Mouse (Mus musculus) urinary bladder, adult 2 months (tissue): ENCODE data around the gene Tmem229b. TPM values are rescaled to one million over a fixed set of nuclear protein-coding genes. Genes with fewer than 3 reads are reported as not detected.
"Not testable (repeated sequence)": the region's sequence is repeated elsewhere in the genome, so short reads cannot be mapped to it uniquely, and the experiment has no call there.

Experiments
- DNase-seq: peaks from one replicate; pipeline ENCODE4 v3.0.0; 2022; ENCODE audit warnings: low spot score
- polyA plus RNA-seq: library from polyadenylated mRNA; depleted of rRNA; stranded (reverse); fragments of >200 nt; gene quantifications from 2 replicates; pipeline ENCODE4 v1.2.3, GENCODE M21; 2012

Gene Tmem229b
- polyA plus RNA-seq, 1 experiment: 8.0 TPM

DNA sequence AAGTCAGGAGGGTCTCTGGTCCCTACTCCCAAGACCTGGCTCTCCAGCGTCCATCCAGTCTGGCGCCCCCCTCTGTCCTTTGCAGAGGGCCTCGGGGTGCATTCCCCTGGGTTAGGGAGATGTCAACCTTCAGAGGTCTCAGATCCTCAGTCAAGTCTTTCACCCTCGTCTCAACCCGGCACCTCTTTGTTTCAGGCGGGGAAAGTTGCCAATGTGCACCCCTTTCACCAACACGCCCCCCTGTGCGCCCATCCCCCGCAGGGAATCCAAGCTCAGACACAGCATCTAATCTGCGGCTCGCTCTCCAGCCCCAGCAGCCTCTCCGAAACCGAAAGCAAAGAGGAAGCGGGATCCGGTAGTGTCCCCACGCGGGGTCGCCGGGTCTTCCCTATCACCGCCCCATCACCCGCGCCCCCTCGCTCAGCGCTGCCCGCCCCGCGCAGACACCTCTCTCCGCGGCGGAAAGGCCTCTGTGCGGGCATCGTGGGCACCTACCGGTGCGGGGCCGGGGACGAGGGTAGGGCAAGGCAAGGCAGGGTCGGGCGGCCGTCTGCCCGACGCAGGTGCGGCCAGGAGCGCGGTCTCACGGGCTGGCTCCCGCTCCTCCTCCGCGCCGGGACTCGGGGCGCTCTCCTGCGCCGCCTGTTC, 825 bp downstream of the Tmem229b start:
- no peak for DNase-seq

DNA sequence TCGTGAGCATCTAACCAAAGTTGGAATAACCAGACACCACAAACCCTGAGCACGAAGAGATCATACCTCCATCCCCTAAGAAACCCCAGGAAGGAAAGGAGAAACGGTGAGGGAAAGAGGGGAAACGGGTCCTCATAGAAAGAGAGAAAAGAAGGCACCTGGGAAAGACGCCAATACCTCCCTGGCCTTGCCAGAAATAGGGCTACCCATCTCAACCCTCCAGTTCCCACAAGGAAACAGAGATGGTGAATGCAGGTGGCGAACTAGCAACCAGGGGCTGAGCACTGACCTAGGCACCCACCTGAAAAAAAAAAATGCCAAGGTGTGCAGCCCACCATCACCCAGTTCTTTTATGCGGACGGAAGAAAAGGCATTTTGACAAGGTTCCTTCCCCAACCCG, 1.4 kb downstream of the Tmem229b start:
- DNase-seq: no peak

DNA sequence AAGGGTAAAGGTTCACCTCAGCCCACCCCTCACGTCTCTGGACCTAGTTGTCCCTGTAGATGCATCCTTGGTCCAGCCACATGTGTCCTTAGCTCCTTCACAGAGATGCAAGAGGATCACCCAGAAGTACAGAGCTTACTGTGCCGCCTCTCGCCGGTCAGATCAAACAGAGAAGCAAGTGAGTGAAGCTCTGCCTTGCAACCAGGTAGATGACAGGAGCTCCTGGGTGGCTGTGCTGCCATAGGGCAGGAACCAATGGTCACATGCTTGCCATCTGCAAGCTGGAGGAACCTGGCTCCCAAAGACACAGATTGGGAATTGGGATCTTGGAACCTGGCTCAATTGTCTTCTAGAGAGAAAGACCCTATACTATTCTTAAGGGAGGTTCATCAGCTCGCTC, 2.0 kb downstream of the Tmem229b start:
- no peak for DNase-seq

DNA sequence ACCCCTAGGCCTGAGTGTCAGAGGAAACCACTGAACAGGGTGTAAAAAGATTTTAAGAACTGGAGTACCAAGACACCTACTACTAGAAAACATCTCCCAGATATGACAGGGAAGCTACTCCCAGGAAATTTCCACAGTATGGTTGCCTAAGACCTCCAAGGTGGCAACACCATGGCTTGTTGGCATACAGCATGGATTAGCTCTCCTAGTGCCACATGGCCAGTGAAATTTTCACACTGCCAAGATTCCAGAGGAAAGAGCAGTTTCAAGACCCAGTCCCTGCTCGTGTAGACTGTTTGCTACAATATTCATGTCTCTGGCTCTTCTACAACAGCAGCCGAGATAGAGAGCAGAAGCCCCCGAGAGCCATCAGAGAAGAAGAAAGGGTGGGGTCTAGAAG, 4.4 kb downstream of the Tmem229b start:
- no peak for DNase-seq

DNA sequence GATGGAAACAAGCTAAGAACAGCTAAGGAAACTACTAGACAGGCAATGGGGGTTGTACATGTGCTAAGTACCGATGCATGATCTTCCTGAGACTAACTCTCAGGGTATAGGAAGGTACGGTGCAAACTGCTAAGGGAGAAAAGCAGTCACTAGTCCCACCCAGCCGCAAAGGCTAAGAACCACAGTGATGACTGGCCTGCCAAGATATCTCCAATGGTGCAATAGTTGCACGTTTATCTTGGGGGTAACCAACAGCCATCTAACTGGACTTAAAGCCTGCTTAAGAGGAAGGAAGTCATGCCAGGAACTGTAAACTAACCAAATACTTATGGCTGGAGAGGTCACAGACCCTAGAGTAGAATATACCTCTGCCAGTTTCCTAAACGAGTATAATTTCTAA, 5.0 kb downstream of the Tmem229b start:
- DNase-seq: no peak

DNA sequence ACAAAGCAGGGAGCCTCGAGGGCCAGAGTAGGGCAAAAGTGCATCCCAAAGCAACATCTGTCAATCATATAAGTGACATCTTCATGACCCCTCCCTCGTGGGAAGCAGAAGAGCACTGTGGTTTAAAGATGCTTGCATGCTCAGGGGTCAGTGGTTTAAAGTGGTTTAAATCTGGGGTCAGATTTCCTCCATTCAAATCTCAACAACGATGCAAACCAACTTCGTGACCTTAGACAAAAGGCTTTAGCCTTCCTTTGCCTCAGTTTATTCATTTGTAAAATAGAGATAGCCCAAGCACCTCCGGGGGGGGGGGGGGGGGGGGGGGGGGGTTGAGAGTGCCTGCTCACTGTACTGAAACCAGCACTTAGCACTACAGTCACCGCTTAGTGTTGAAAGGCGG, 10.7 kb downstream of the Tmem229b start:
- DNase-seq: no peak

DNA sequence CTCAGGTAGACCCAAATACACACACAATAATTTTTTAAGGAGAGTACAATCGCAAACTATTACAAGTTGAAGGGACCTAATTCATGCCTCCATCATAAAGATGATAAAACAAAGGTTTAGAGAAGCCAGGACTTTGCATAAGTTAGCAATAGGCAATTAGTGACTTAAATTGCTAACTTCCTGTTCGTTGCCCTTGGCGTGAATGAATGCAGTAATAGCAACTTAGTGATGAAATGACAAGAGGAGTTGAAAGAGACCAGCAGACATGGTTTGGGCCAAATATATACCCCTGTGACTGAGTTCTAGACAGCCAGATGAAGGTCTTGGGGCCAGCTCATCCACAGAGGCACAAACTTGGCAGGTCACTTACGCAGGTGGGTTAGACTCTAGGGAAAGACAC, 11.2 kb downstream of the Tmem229b start:
- no peak for DNase-seq

DNA sequence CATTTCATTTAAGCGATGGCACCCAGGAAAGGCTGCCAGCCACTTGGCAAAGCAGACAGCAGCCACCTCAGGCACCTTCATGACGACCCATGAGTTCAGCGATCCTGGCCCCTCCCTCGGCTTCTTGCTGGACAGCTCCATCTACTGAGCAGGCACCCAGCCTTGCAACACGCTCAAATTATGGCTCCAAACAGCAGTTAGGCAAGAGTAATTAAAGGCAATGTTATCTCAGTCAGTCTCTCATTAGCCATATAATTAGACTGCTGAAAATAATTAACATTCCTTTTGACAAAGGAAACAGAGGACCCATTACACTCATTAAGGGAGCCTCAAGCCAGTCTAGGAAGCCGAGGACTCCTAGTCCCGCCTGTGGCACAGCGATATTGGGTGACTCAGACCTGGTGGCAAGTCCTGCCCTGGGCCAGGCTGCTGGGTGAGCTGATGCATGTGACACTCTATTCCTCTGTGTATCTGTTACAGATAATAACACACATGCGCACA, 19.8 kb downstream of the Tmem229b start:
- DNase-seq: no peak

DNA sequence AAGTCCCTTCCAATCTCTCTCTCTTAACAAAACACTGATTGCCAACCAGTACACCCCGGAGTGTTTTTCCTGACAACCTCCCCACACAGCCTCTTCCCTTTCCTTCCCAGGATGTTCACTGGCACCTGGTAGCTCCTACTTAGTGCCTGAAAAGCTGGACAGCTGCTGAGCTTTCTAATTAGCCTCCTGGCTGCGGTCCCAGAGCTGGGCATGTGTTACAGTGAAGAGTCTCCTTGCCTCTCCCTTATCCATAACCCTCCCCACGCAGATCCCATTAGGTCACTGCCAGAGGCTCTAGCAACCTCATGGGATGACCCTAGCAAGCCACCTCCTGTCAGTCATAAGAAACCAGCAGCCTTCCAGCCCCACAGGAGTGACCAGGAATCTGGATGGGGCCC, 23.4 kb downstream of the Tmem229b start:
- no peak for DNase-seq

DNA sequence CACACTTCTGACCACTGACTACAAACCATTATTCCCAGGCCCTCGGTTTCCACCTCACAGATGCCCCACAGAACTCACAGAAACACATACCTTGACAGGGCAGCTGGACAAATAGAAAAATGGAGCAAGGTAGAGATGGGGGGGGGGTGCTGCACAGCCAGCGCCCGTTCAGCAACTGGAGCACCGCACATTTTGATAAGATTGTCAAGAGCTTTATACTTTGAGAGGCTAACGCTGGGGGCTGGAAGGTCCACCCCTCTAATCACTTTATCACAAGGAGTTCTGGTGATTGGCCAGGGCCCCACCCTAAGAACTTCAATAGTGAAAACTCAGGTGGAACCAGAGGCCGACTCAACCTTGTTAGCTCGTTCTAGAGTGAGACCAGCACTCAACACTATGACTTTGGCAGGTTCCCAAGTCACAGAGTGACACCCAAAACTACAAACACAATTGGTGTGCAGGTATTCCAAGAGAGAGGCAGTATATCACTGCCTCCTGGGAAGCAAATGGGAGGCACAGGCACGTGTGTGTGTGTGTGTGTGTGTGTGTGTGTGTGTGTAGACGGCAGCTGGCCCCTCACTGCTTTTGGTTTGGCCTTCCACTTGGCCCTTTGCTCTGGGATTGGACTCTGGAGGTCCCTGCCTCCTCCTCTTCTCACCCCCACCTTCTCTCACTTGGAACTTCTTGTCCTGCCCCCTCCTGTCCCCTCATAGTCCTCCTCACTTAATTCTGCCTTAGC, 24.0 kb downstream of the Tmem229b start:
- no peak for DNase-seq

DNA sequence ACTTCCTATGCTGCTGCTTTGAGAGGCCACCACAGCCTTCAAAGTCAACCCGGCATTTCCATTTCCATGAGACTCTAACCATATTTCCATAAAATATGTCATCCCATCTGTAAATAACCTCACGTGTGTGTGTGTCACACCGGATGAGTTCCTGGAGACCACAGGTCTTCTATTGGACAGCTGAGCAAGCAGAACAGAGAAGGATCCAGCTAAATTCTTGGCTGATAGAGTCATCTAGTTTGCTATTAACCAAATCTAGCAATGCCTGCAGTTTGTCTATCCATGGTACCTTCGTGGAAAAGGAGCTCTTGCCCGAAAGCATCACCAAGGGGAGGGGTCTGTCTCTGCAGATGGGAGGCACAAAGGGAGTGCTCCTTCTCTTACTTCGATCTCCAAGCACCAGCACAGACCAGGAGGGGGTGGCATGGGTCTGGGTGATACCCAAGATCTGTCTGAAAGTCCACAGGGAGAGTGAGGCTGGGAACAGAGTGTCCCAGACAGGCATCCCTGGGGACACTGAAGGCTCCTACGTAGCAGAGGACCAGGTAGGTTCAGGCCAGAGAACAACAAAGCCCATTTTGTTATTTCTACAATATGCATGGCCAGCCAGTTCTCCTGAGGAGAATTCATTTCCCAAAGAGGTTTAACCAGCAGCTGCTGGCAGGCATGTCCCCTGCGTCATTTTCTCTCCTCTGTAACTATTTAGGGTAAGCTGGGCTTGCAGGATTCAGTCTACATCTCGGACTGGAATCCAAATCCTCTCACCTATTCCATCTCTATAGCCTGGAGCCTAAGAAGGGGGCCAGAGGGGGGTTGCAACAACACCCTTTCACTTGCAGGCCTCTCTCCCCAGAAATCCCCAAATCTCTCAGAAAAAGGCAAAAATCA, 25.2 kb downstream of the Tmem229b start:
- DNase-seq: no peak

DNA sequence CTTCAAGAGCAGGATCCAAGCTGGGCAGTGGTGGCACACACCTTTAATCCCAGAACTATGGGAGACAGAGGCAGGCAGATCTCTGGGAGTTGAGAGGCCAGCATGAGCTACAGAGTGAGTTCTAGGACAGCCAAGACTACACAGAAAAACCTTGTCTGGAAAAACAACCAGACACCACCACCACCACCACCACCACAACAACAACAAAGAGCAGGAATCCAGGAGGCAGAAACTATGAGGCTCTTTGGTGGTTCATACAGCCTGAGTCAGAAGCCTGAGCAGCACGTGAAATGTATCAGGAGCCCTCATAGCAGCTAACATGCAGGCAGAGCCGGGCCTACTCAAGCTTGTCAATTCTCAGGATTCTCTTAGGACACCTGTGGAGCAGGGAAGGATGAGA, 26.3 kb downstream of the Tmem229b start:
- DNase-seq: no peak

DNA sequence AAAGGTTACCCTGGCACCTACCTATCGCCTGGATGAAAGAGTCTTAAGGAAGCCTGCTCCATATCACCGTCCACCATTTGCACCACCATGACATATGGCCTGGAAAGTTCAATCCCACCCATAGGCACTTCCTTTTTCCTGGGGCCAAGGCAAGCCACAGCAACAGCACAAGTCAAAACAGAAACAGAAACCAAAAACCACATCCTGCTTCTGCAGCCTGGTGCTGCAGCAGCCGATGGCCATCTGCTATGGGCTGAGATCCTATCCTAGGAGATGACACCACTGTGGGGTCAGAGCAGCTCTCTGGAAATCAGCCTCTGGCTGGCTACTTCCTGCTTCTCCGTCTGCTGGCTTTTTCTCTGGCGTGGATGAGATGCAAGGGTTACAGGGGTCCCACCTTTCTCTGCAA, 26.7 kb downstream of the Tmem229b start:
- DNase-seq: no peak

DNA sequence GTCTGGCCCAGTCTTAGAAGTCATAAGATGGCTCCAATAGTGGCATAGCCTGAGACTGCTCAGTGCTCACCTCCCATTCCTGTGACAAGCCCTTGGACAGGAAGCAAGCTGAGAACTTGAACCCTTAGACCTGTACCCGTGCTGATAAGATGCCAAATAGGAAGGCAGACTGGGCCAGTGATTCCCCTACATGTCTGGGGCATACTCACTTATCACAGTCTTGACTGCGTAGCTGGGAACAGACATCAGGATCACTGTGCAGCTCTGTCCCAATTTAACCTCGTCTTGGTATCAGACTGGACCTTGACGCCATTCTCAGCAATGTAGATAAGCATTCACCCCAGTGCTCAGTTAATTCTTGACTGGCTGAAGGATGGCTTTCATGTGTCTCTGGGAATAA, 29.9 kb downstream of the Tmem229b start:
- no peak for DNase-seq

DNA sequence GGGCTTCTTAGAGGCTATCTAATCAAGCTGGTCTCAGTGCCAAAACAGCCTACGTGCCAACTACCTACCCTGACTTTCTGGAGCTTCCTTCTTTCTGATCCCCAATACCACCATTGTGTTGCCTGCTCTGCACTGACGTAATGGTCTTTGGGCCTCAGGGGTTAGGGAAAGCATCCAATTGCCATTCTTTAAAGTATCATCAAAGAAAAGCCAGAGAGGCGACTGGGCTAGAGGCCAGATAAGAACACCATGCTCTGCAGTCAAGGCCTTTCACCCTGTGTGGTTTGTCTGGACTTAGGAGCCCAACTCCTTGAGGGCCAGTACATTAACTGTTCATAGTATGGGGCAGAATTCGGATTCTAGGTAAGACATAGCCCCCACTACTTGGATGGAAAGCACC, 30.3 kb downstream of the Tmem229b start:
- no peak for DNase-seq

DNA sequence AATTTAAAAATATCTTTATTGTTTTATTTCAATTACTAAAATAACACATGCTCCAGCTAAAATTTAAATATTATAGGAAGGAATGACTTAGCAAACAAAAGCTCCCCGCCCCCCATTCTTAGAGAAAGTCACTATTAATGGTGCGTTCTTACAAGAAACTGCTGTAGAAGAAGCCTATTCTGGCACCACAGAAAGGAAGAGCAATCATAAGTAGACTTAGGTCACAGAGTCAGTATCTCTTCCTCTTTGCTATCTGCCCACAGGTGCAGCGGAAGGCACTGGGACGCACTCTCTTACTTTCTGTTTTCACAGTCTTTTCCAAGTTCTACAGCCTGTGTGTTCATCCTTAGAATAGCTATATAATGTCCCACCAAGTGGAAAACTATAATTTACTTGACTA, 31.6 kb downstream of the Tmem229b start:
- no peak for DNase-seq

DNA sequence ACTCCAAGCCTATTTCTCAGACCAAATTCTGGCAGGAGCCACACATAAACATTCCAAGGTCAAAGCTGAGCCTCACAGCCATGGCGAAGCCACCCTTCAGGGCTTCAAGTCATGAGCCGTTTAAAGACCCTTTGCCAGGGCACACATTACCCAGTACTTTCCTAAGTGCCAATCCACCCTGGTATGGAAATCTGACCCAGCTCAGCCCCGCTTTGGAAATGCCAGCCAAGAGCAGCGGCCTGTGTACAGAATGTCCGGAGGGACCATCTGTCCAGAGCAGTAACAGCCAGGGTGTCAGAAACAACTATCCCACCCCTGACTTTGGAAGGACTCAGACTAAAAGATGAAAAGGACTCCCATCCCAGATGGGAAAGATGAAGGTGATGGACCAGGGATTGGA, 32.7 kb downstream of the Tmem229b start:
- no peak for DNase-seq

DNA sequence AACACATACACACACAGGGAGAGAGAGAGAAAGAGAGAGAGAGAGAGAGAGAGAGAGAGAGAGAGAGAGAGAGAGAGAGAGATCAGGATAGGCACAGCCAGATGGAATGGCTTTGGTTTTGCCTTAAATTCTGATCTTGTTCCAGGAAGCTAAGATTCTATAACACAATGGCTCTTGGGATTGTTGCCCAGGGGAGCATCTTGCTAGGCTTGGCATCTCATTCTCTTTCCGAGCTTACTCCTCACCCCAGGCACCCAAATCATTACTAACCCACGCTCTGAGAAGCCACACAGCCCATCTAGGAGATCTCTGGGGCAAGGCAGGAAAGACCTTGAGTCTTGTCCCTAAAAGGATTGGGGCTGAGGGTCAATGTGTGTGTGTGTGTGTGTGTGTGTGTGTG, 33.6 kb downstream of the Tmem229b start:
- DNase-seq: no peak

DNA sequence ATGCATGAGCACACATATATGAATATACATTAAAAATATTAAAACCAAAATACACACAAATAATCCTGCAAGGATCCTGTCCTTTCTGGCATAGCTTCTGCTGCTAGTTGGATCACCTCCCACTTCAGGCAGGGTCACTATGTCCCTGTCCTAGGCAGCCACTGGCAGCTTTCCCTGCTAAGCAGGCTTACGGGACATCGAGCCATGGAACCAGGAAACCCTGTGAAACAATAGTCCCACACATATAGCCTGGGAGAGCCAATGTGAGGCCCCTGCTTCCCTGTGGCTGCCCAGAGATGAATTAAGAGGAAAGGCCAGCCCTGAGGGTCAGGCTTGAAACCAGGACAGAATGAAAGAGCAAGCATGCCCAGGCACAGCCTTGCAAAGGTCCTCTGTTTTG, 35.8 kb downstream of the Tmem229b start:
- DNase-seq: no peak

DNA sequence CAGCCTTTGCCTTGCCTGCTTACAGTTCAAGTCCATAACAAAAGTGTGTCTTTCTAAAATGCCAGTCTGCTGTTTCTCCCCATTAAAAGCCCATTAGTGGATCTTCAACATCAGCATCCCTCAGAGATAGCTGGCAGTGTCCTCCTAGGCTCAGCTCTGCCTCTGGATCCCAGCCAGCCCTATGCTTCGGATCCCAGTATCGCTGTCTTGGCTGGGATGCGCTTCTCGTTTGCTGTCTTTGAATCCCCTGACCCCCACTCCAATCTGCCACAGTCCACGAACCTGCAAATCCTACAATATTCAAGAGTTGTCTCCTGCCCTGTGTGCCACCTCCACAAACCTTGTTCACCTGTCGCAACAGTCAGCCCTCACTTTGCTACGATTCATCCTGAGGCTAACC, 36.7 kb downstream of the Tmem229b start:
- DNase-seq: no peak

DNA sequence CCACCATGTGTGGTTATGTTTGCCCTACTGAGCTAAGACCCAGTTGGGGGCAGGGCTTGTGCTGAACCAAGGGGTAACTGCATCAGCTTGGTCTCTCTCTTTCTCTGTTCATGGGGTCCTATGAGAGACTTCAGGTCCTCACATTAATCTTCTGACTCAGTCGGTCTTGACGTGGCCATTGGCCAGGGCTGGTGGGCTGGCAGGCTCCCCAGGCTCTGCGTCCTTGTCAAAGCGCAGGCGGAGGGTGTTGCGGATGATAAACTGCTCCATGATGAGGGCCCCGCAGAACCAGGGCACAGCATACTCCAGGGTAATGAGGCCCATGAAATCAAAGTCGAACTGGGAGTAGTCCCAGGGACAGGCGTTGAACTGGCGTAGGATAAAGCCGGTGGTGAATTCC, 42.9 kb downstream of the Tmem229b start:
- not testable (repeated sequence) for DNase-seq

DNA sequence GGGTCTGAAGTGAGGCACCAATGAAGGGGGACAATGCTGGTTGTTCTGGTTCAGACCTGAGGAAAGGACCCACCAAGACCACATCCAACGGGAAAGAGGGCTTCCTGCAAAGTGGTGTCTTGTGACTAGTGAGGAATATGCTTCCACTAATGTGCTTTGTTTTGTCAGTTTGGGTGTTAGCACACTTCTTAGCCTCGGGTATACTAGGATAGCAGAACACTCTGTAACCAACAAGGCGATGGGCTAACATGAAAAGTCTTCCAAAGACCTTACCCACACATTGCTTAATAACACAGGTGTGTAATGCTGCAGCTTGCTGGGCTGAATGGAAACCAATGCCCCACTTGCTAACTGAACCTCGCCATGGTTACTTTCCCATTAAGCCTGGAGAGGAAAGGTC, 51.0 kb downstream of the Tmem229b start:
- DNase-seq: no peak

DNA sequence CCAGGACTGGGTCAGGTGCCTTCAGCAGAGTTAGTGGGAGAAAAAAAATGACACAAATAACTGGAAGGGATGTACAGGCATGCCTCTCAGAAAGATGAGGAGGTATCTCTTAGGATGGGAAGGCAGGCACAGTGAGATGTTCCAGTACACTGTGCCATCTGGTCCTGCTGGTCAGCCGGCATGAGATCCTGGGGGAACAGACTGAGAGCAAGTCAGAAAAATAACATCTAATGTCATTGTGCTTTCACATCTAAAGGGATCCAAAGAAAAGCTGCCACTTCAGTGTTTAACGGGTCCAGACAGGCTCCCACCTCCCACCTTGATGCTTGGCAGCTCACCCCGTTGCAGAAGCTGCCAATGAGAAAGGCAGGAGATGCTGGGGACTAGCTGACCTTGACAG, 54.9 kb downstream of the Tmem229b start:
- DNase-seq: no peak
